Mouse (Mus musculus): ENCODE measurements around the gene Lzts3. TPM values are rescaled to one million over a fixed set of nuclear protein-coding genes. Genes with fewer than 3 reads are reported as not detected.

Lzts3 gene
- total RNA-seq, 4 experiments from 2014 or later = 5.0 to 7.0 (median 5.4) TPM

DNA sequence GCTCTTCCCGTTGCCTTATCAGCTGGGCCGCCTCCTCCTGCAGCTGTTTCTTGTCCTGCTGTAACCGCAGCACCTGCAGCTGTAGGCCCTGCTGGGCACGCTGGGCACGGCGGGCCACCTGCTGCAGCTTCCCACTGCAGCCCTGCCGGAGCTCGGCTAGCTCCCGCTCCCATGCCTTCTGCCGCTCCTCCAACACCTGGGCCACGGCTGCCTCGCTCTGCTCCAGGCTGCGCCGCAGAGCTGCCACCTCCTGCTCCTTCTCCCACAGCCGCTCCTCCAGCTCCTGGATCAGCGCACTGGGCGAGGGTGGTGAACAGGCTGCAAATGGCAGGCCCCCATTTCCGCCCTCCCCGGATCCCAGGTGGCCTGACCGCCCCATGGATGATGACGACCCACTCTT lies 6.8 kb downstream of the Lzts3 start:
- no peak for DNase-seq (ENCODE audit: low spot score)

DNA sequence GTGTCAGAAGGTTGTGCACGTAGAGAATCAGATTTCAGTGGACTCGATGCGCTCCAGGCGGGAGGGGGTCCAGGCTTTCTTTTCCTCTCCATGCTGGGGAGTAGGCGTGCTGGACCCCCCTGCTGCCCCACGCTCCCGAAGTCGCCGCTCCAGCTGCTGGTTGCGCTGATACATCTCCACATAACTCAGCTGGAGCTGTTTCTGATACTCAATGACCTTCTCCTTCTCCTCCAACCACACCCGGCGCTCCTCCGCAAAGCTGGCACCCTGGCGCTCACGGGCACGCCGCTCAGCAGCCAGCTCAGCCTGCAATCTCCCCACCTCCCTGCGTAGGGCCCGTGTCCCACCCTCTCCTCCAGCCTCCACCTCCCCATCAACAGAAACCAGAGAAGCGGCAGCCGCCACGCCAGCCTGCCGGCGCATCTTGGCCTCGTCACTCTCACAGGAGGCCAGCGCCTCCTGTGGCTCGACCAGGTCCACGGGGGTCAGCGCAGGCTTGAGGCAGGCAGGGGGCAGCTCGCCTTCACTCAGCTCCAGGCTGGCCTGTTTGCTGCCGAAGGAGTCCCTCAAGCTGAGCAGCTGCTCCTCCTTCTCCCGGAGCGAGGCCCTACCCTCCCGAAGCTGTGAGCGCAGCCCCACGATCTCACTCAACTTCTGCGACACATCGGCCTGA lies 7.7 kb downstream of the Lzts3 start:
- DNase-seq (ENCODE audit: low spot score) = no peak

DNA sequence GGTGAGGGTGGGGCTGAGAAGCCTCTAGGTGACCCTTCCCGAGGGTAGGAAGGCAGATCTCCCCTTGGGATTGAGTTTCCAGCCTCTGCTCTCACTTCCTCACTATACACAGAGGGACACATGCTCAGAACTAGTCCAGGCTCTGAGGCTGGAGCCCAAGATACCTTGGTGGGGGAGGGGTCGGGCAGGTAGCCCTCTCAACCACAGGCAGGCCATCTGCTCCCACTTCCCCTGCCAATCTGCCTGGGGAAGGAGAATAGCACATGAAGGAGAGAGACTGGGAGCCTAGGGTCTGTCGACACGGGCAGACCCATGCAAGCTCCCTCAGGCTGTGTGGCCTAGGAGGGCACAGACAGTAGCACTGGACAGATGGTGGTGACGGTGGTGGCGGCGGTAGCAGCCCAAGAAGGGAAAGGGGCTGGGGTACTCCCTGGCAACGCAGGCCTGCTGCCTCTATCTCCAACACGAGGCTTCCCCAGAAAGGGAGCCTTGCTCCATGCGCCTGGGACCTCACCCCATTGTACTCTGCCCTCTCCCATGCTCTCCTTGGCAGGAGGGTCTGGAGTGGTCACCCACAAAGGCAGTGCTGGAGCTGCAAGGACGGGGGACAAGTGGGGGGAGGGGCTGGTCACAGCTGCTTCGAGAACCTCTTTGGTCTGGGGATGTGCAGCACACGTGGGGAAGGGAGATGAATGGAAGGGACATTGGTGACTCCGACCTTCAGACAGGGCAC lies 8.4 kb downstream of the Lzts3 start:
- no peak for DNase-seq (ENCODE audit: low spot score)

DNA sequence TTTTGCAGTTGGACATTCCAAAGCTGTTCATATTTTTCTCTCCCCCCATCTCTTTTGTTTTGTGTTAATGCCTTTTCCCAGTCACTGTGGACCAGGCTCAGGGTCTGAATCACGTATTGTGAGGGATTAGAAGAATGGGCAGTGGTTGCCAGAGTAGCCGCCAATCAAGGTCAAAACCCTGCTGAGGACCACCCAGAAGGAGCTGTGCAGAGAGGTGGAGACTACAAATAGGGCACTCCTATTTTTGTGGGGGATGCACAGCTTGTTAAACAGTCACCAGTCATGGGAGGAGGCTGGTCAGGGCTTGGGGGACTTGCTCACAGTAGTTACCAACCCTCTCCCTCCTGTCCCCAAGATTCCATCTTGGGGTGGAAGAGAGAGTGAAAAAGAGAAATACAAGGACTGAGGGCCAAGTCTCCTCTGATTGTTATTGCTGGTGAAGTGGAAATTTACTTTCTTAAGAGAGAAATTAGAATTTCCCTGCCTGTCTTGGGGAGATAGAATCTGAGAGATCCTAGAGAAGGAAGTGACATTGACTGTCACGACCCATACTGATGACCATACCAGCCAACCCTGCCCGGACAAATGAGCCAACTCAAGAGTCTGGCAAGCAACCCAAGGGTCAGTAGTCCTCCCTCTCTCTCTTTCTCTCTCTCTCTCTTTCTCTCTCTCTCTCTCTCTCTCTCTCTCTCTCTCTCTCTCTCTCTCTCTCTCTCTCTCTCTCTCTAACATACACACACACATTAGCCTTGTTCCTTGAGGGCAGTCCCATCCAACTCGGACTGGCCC lies 9.5 kb downstream of the Lzts3 start:
- DNase-seq (ENCODE audit: low spot score) = no peak

DNA sequence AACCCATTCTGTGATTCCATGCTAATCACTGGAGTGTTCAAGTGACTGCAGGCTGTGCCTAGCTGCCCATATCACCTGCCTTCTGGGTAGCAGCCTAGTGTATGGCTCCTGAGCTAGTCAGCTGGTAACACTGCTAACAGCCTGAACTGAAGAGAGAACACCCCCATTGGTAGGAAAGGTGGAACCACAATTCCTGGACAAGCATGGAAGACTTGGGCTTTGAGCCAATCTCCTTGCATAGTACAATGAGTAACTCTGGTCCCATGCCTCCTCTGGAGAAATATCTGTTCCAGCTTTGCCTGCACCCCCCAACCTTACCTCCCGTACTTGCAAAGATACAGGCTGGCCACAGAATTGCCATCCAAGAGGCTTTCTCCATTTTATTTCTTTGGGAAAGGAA lies 10.2 kb downstream of the Lzts3 start:
- no peak for DNase-seq (ENCODE audit: low spot score)

DNA sequence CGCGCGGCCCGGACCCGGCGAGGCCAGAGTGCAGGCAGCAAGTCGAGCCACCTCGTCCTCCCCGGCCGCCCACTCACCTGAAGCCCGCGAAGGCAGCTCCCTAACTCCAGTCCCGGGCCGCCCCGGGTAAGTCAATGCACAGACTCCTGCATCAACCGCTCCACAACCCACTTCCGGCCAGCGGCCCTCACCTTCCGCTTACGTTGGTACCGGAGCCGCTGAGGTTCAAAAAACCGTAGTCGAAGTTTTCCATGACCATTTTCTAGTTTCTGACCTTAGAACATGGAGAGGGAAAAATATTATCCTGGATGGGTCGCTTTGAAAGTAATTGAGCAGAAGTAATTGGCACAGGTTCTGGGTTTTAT lies 12.8 kb downstream of the Lzts3 start, which contains the start of the genes Fastkd5 and Ubox5:
Gene Fastkd5, minus strand, starts transcription at position 189 of the 365 bp plus-strand sequence.
Gene Ubox5, minus strand, starts transcription at position 200 of the 365 bp plus-strand sequence.
- peak; percentile 94 for DNase-seq (ENCODE audit: low spot score)

DNA sequence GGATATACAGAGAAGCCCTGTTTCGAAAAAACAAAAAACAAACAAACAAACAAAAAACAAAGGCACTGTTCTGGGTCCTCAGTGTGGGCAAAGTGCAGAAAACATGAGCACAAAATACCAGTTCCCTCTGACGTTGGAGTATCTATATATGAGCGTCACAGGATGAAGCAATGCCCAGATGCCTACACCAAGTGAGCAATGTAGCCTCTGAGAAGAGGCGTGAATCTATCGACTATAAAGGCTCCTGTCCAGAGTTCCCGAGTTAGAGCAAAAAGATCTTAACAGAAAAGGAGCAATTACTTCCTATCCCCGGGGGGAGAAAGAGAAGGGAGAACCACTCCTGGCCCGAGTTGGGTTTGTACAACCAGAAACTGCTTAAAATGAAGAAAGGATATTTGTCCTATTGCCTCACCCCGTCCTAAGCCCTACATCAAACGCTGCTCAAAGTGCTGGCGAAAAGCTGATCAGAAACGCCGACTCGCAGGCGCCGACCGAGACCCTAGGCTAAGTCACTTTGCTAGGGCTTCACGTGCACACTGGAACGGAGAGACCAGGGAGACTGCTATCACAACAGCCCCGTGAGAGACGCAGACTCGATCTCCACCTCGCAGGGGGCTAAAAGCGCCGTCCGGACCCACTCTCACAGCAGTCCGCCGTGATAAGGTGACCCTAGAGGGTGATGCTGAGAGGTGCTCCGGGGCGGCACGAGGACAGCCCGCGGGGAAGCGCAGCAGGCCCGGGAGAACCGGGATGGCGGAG lies 13.3 kb downstream of the Lzts3 start:
- no peak for DNase-seq (ENCODE audit: low spot score)

DNA sequence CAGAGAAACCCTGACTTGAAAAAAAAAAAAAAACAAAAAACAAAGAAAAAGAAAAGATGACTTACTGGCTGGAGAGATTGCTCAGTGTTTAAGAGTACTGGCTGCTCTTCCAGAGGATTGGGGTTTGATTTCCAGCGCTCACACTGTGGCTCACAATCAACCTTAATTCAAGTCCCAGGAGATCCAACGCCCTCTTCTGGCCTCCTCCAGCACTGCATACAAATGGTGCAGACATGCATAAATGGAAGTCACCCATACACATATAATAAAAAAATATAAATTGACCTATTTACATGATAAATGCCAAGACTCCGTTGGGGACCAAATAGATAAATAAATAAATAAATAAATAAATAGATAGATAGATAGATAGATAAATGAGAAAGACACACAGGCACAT lies 14.2 kb downstream of the Lzts3 start:
- no peak for DNase-seq (ENCODE audit: low spot score)

DNA sequence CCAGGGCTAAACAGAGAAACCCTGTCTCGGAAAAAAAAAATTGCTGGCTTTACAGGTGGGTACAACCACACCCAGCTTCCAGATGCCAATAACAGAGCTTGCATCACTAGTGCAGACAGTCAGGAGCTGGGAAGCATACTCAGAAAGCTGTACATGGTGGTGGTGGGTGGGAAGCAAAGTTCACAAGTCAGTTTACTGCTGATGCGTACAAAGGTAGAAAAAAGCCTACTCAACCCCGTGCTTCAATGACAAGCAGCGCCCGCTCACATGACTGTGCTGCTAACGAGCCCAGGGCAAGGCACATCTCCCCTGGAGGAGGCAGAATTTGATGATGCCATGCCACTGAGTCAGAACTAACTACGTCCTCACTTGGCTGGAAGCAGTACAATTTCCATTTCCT lies 23.6 kb downstream of the Lzts3 start:
- no peak for DNase-seq (ENCODE audit: low spot score)

DNA sequence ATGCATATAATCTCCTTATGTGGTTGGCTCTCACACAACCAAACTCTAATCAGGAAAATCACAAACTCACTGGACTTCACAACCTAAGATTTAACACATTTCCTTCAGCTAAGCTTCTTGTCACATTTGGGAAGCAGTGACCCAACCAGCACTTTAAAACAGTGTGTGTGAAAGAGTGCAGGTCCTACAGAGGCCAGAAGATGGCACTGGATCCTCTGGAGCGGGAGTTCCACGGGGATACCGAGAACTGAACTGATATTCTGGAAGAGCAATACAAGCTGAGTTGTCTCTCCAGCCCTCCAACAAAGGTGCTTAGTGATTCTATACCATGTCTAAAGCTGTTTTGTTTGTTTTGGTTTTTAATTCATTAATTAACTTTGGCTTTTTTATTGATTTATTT lies 29.5 kb downstream of the Lzts3 start:
- DNase-seq (ENCODE audit: low spot score) = no peak

DNA sequence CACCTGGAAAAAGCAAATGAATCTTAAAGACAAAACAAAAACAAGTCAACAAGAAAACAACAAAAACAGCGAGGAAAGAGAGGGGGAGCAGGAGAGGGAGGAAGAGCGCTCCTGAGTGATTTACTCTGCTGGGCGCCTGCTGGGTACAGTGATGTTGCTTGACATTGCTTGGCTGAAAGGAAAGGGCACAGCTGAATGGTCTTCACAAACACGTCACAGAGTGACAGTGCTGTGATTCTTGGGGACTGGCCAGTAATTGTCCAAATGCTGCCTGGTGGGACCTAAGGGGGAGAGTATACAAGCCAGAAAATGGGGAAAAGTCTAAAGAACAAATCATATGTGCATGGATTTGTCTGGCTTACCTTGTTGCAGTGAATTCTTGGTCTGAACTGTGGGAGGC lies 40.4 kb downstream of the Lzts3 start:
- DNase-seq (ENCODE audit: low spot score) = no peak

DNA sequence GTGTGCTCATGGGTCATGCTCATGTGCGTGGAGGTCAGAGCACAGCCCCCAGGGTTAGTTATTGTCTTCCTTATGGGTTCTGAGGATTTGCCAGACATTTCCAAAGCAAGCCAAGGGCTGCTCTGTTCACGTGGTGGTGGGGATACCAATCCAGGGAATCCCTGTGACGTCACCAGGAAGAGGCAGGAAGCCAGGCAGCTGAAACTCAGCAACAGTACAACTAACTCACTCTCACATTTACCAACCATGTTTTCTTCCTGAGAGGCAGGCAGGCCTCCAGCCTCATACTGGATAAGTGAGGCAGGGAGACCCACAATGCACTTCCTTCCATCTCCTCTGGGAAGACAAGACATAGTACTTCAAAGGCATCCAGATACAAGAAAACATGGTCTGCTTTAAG lies 44.2 kb downstream of the Lzts3 start:
- DNase-seq (ENCODE audit: low spot score) = no peak

DNA sequence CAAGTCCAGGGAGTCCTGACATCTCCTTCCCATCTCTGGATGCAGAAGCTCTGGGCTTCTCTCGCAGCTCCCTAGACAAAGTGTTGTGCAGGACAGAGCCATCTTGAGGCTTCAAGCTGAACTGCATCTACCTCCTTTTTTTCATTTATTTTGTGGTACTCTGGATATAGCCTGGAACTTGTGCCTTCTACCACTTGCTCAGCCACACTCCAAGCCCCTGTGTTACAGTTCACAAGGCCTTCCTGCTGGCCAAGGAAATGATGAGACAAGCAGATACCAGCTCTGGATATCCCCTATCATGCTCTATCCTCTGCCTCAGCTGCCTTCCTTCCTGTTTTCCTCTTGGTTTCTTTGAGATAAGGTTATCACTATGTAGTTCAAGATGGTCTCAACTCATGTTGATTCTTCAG lies 45.0 kb downstream of the Lzts3 start:
- DNase-seq (ENCODE audit: low spot score) = no peak

DNA sequence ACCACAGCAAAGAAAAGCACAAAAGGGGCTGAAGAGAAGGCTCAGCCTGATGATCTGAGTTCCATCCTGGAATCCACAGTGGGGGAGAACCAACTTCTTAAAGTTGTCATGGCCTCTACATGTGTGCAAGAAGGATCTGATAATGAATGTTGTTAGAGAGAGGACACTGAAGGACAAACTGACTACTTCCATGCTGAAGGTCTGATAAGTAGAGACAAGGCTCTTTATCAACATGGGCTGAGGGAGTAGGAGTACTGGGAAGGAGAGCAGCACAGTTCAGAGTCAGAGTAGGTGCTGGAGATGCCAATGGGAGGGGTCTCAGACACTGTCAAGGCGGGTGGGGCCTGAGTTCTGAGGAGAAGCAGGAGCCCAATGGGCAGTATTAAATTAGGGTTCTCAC lies 47.0 kb downstream of the Lzts3 start:
- DNase-seq (ENCODE audit: low spot score) = no peak

DNA sequence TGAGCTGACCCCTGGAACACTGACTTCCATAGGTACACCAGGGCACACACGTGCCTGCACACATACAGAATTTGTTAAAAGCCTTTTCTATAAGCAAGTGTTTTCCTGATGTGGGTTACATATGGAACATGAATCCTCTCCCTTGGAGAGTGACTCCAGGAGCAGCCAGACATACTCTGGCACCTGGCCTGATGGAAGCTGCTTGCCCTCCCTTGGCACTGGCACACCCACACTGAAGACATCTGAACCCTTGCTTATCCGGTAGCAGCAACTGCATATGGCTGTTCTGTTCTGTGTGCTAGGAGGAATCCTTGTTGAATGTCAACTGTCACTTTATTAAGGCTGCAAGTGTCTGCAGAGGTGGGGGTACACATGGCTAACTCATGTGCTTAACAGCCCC lies 51.6 kb downstream of the Lzts3 start:
- DNase-seq (ENCODE audit: low spot score) = no peak

DNA sequence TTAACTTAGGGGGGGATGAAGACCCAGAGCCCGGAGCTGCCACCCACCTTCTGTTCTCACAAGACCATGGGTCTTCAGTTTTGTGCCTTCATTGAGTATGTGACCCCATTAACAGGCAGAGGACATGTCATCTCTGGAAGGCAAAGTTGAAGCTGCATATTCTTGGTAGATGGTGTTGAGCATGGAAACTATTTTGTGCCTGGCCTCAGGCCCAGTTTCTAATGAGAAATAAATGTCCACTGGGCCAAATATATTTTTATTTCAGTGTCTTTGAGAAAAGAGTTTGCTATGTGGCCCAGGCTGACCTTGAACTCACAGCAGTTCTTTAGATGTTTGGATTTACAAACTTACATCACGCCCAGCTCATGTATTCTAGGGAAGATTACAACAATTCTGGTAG lies 52.8 kb downstream of the Lzts3 start:
- DNase-seq (ENCODE audit: low spot score) = peak; percentile 21

DNA sequence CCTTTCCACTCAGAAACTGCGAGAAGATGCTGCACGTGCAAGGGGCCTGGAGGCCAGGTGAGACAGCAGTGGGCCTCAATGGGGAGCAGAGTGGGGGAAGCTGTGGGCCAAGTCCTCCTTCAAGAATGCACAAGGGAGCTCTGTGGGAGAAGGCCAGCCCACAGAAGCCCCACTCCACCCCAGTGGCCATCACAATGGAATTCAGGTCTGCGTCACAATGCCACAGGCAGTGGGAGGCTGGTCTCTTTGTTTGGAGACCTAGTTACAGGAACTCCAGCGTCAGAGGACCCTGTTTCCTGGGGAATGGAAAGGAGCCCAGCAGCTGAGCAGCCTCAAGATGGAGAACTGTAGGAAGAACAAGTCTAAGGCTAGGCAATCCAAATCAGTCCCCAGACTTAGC lies 53.4 kb downstream of the Lzts3 start:
- DNase-seq (ENCODE audit: low spot score) = no peak

DNA sequence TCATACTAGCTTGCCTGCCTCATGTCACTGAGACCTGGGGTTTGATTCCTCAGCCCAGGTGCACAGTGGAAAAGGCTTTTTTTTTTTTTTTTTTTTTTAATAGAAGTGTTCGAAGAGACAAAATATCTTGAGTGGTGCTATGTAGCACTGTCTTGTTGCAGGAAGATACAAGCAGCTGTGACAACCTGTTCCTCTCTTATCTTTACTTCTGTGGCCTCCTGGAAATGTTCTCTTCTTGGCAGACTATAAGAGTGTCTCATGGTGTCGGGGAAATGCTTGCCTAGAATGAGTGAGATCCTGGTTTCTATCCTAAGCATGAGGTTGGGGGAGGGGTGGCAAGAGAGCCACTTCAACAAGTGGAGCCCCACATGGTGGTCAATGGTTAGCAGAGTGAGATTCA lies 54.2 kb downstream of the Lzts3 start:
- no peak for DNase-seq (ENCODE audit: low spot score)

DNA sequence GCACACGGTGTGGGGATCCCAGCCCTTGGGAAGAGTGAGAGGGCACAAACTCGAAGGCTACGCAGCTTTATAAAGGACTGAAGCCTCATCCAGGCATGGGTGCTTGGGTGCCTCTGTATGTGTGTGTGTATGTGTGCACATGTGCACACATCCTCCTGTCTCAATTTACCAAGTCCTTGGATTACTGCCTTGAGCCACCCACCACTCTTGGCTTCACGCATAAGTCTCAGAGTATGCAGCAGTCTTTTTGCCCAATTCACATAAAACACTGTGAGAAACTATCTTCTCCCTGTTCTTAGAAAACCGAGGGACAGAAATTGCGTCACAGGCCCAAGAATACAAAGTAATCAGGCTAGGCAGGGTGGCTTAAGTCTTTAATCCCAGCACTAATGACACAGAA lies 56.6 kb downstream of the Lzts3 start:
- no peak for DNase-seq (ENCODE audit: low spot score)

DNA sequence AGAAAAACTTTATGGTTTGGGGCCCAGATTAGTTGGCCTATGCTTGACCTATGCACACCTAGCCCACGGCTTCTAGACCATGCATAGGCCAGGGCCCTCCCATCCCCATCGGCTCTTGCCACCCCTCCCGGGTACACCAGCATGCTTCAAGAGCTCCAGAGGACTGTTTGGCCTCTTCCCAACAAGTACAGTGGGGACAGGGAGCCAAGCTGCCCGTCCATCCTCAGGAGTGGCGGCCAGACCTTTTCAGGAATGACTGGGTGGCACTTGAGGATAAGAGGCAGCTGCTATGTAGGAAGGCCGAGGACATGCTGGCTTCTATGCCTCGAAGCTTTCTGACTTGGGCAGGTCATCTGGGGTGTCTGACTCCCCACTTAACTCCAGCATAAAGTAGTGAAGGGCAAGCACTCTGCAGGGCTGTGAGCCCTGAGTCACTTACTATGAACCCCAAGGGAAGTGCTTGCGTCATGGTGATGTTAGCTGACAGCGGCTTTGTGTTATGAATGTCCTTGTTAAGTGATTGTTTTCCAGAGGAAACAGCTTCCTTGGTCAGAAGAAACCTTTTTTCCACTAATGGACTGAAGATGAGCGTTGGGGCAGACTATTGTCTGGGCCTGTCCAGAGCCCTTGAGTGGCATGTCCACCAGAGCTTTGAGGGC lies 58.6 kb downstream of the Lzts3 start:
- no peak for DNase-seq (ENCODE audit: low spot score)
